Comparison of ENCODE assay signal across 22 mouse cellular contexts in genomic region chrX:159678320-159678835, GRCm38 (mm10). TPM values are rescaled to one million over a fixed set of nuclear protein-coding genes. Genes with fewer than 3 reads are reported as not detected.
DNase-seq lines count a peak whose midpoint lies in the region; ATAC-seq and TF ChIP-seq lines count a peak whose summit lies in the region.
"Had no signal": no experiment of that assay in that cellular context is flagged by ENCODE, and none has a peak within 500 bp of the region (broad histone marks: within the 10 kb centered on the region; RNA-seq: fewer than 3 reads in every experiment).

No protein-coding gene starts in this region.

- ATAC-seq in activated CD4-positive, CD25-positive, alpha-beta regulatory T cell, adult 4 months = peak; percentile 53
- peak; percentile 48; the same call in 1 of the 2 replicates for ATAC-seq in megakaryocyte, adult 5-6 weeks (ENCODE audit: poor library complexity, severe bottlenecking)
- no peak for ATAC-seq in liver, embryonic 11.5 days (replicated peaks; ENCODE audit: low FRiP score)
- ATAC-seq: forebrain, postnatal 0 days; intestine, embryonic 16.5 days; liver, postnatal 0 days; lung, postnatal 0 days; midbrain, embryonic 13.5 days had no signal

- no peak for TF ChIP-seq POLR2A in small intestine, adult 2 months (IDR thresholded peaks at IDR 0.05; ENCODE audit: low read depth, low read length)

- no peaks in the 10 kb centered on the region for H3K4me1 ChIP-seq in small intestine, adult 2 months (ENCODE audit: control insufficient read depth, insufficient read depth, insufficient read length, low read length)
- H3K4me1 ChIP-seq in liver, embryonic 11.5 days (replicated peaks; ENCODE audit: control insufficient read depth, insufficient read depth, low read length) = no peaks in the 10 kb centered on the region
- H3K4me1 ChIP-seq: heart, embryonic 15.5 days; hindbrain, embryonic 15.5 days; midbrain, embryonic 13.5 days; neural tube, embryonic 13.5 days had no signal

- H3K27me3 ChIP-seq in small intestine, adult 2 months (ENCODE audit: control insufficient read depth, insufficient read depth, low read length) = no peaks in the 10 kb centered on the region
- peaks cover 6% of the 10 kb centered on the region; the same call in 1 of the 2 replicates for H3K27me3 ChIP-seq in liver, embryonic 11.5 days (replicated peaks; ENCODE audit: control insufficient read depth, insufficient read depth, low read length)
- H3K27me3 ChIP-seq: heart, embryonic 15.5 days; hindbrain, embryonic 15.5 days had no signal

- peak overlapping the region; percentile 41; the same call in 1 of the 2 replicates for H3K27ac ChIP-seq in small intestine, adult 2 months (ENCODE audit: insufficient read depth, low read depth, low read length)
- H3K27ac ChIP-seq in liver, embryonic 11.5 days (ENCODE audit: low read depth, low read length) = no peak overlapping the region
- H3K27ac ChIP-seq: forebrain, embryonic 10.5 days; heart, embryonic 15.5 days; hindbrain, embryonic 15.5 days; midbrain, embryonic 13.5 days; neural tube, embryonic 13.5 days had no signal

- no peaks in the 10 kb centered on the region for H3K9me3 ChIP-seq in liver, embryonic 11.5 days (ENCODE audit: control insufficient read depth, low read length)
- H3K9me3 ChIP-seq: forebrain, embryonic 10.5 days; heart, embryonic 15.5 days; hindbrain, embryonic 15.5 days; midbrain, embryonic 13.5 days; neural tube, embryonic 13.5 days had no signal

- peak; percentile 65 for DNase-seq in CD4-positive, CD25-positive, alpha-beta regulatory T cell, adult 2 months (ENCODE audit: low read depth, low spot score)
- no peak for DNase-seq in retina, postnatal 1 day
- no peak for DNase-seq in heart, postnatal 10 days
- no peak for DNase-seq in liver, embryonic 11.5 days (ENCODE audit: low spot score)
- DNase-seq: adrenal gland, postnatal 36 days; cerebellum, adult 9-11 months; forebrain, postnatal 0 days; heart, postnatal 4 days; kidney, adult 9 months; kidney, postnatal 14 days; liver, postnatal 0 days; right cerebral cortex, adult 18-20 months had no signal

- no peak for TF ChIP-seq CTCF in small intestine, adult 2 months (IDR thresholded peaks at IDR 0.05; ENCODE audit: extremely low read depth, insufficient read length, insufficient replicate concordance, low read depth, low read length)

- intact Hi-C loops in heart, postnatal 10 days (cut with DNase I) = no loop called here

- no peak overlapping the region for H3K4me3 ChIP-seq in small intestine, adult 2 months (ENCODE audit: low read depth, low read length)
- H3K4me3 ChIP-seq in liver, embryonic 11.5 days (ENCODE audit: low read depth, low read length) = no peak overlapping the region
- H3K4me3 ChIP-seq: forebrain, embryonic 10.5 days; heart, embryonic 15.5 days; hindbrain, embryonic 15.5 days; midbrain, embryonic 13.5 days; neural tube, embryonic 13.5 days had no signal

- H3K36me3 ChIP-seq in small intestine, adult 2 months (ENCODE audit: control insufficient read depth, insufficient read depth, low read length) = no peaks in the 10 kb centered on the region
- no peaks in the 10 kb centered on the region for H3K36me3 ChIP-seq in liver, embryonic 11.5 days (ENCODE audit: control insufficient read depth, insufficient read depth, low read length)
- H3K36me3 ChIP-seq: forebrain, embryonic 10.5 days; heart, embryonic 15.5 days; hindbrain, embryonic 15.5 days; midbrain, embryonic 13.5 days; neural tube, embryonic 13.5 days had no signal

- 77% methylated on average over 5 of the region's 5 CpGs for WGBS in small intestine, adult 2 months
- 67% methylated on average over 5 of the region's 5 CpGs for WGBS in liver, embryonic 11.5 days

- no peak overlapping the region for H3K9ac ChIP-seq in liver, embryonic 11.5 days (ENCODE audit: low read depth, low read length)
- H3K9ac ChIP-seq: forebrain, postnatal 0 days; heart, embryonic 15.5 days; hindbrain, embryonic 15.5 days; liver, postnatal 0 days; midbrain, embryonic 13.5 days; neural tube, embryonic 13.5 days had no signal

- H3K4me2 ChIP-seq in liver, embryonic 11.5 days = no peak overlapping the region
- H3K4me2 ChIP-seq: heart, embryonic 15.5 days; hindbrain, embryonic 15.5 days; midbrain, embryonic 13.5 days; neural tube, embryonic 13.5 days had no signal

RNA-seq across cellular contexts. Expression of gene Sh3kbp1, which starts 51.3 kb away (rescaled TPM):
- 100 to 1,000 TPM; 230 to 269 TPM for polyA plus RNA-seq in activated CD4-positive, CD25-positive, alpha-beta regulatory T cell, adult 4 months (2017; shearing (Covaris generic))
- 154 TPM in 2 replicates for total RNA-seq in megakaryocyte, adult 5-6 weeks (2015)
- 191 and 195 TPM in 2 replicates for total RNA-seq in megakaryocyte, adult 5-6 weeks (2017)
- polyA plus RNA-seq in small intestine, adult 2 months (2012; rRNA removed) = 2.7 and 4.4 TPM in 2 replicates
- 100 to 1,000 TPM; 214 to 218 TPM for total RNA-seq in heart, postnatal 10 days (2021)
- 23.9 and 24.5 TPM in 2 replicates for polyA plus RNA-seq in liver, embryonic 11.5 days (2014; fragmentation: Nextera tagmentation; extraction: Ambion mirVana)
